Mouse (Mus musculus) lung, postnatal 14 days (tissue): Measurements from ENCODE around the gene Naa40.

ENCODE experiments used
- DNase-seq: peaks from one replicate; pipeline ENCODE4 v3.0.0; 2021

The Naa40 gene

DNA sequence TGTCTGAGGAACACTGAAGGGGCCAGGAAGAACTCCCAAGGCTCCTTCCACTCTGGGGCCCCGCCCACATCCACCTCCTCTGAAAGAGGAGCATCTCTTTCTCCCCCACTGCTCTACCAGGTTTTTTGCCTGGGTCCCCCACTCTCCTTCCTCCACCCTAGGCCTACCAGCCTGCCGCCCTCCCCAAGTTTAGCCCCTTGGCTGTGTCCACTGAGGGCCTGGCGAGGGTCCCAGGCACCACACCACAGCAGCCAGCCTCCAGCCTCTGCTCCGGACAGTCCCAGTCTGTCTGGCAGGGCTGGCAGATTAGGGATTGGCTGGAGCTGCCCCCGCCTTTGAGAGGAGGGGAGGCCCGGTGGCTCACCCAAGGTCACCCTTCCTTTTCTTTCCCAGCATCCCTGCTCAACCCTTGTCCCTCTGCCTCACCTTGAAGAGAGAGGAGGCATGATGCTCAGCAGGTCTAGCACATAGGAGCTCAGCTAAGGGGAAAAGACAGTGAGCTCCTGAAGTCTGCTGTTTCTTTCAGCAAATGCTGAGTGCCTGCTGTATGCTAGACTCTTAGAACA lies 23.9 kb upstream of the Naa40 start:
- no peak for DNase-seq

DNA sequence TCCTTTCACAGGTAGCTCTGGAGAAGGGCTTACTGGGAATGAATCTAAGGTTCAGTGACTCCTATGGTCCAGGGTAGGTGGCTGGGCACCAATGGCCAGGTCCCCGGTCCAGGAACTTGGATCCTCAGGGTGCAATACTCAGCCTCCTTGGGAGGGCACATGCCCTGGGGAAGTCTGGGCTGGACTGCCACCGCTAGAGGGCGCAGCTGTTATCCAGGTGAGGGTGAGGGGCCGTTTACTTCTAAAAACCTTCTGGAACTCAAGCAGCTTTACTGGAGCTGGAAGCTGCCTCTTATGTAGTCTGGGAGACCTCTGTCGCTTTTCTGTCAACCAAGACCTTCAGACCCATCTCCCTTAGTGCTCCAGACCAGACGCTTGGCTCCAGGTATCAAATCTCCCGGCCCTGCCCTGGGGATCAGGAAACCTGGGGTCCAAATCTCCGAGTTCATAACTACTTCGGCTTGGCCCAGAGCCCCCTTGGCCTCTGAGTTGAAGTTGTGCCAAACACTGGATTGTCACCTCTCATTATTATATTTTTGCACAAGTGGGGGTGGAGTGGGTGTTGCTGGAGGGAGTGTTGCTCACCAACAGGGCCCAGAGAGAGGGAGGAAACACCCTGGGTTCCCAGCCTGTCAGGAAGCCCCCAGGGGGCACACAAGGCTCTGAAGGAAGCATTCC lies 23.2 kb upstream of the Naa40 start:
- DNase-seq = peak; percentile 92

DNA sequence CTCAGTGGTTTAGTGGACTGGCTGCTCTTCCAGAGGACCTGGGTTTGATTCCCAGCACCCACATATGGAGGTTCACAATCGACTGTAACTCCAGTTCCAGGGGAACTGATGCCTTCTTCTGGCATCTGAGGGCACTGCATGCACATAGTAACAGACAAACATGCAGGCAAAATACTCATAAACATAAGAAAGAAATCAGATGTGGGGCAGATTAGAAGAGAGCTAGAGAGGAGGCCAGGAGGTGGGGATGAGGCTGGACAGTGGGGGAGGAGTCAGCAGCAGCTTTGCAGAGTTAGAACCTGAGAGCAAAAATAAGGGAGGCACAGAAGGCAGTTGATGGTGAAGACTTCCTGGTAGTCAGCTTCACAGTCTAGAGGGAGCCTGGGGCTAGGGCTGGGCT lies 21.6 kb upstream of the Naa40 start:
- no peak for DNase-seq

DNA sequence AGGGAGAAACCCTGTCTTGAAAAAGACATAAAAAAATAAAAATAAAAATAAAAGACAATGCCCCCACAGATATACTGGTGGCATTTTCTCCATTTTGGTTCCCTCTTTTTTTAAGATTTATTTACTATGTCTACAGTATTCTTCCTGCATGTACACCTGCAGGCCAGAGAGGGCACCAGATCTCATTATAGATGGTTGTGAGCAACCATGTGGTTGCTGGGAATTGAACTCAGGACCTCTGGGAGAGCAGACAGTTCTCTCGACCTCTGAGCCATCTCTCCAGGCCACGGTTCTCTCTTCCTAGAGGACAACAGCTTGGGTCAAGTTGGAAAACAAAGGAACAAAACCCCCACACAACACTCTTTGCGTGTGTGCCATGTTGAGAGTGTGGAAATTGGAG lies 21.0 kb upstream of the Naa40 start:
- DNase-seq = no peak

DNA sequence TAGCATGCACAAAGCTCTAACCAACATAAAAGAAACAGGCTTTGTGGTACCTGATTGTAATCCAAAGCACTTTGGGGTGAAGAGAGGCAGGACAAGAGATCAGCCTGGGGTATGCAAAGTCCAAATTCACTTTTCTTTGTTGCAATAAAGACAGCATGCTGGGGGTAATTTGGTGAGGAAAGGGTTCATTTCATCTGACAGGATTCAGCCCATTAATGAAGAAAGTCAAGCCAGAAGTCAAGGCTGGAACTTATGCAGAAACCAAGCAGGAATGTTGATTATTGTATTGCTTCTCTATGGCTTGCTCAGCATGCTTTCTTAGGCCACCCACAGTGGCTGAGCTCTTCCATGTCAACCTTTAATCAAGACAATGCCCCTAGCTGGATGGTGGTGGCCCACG lies 20.5 kb upstream of the Naa40 start:
- no peak for DNase-seq

DNA sequence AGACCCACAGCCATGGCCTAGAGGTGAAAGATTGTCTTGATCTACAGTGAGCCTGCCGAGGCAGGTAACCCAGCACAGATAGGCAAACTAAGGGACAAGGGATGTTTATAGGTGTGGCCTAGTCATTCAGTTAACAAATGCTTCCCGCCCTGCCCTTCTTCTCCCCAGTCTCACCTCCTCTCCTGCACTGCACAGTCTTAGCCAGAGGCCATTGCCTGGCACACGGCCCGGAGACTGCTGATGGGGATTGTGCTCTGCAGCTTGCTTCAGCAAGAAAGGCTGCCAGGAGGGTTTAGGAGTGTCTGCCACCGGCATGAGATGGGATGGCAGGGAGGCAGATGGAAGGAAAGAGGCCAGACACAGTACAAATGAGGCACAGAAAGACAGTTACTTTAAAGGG lies 16.9 kb upstream of the Naa40 start:
- DNase-seq = no peak

DNA sequence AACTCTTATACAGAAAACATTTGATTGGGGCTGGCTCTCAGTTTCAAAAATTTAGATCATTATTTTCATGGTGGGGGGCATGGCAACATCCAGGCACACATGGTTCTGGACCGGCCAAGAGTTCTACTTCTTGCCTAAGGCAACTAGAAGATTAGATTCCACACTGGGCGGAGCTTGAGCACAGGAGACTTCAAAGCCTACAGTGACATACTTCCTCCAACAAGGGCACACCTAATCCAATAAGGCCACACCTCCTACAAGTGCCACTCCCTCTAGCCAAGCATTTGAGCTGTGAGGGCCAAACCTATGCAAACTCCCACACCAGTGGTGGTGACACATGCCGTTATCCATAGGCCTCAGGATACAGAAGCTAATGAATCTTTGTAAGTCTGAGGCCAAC lies 5.0 kb upstream of the Naa40 start:
- no peak for DNase-seq

DNA sequence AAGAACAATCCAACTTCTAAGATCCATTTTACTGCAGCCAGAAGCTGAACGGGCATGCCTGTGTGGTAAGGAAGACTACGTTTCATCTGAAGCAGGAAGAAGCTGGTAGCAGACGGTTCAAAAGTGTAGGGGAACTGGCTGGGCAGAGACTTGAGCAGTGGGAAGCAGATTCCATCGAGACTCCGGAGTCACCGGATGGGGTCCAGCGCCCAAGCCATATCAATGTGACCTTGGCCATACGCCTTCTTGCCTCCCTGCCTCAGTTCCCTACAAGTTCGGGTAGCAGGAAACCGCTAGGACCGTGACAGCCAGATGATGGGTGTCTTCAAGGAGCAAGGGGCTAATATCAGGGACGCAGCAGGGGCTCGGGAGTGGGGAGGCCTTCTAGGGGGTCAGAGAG lies 692 bp downstream of the Naa40 start:
- no peak for DNase-seq

DNA sequence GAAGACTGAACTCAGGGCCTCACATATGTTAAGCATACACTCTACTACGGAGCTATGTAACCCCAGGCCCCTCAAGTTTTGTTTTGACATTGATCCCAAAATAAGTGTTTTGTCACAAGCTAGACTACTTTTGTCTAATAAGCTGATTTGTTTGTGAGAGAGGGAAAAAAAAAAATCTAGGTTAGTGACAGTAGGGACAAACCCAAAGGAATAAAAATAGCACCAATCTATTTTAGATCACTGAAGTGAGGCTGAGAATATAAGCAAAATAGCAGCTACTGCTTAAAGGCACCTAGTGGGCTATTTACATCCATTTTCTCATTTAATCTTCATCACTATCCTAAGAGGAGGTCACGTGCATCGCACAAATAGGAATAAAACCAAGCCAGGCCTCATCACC lies 1.4 kb downstream of the Naa40 start:
- no peak for DNase-seq

DNA sequence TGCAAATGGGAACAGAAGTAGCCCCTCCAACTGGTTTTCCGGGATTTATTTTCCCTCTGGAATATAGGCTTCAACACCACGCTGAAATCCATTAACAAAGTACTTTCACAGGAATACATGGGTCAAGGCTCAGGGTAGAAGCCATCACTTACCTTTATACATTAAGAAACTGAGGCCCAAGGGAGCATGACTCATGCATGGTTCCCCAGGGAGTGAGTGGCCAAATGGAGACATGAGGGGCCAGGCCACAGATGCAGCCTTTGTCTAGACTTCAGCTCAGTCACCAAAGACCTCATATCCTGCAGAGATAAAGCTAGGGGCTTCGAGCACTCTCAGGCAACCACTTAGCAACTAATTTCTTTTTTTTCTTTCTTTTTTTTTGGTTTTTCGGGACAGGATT lies 4.2 kb downstream of the Naa40 start:
- DNase-seq = no peak

DNA sequence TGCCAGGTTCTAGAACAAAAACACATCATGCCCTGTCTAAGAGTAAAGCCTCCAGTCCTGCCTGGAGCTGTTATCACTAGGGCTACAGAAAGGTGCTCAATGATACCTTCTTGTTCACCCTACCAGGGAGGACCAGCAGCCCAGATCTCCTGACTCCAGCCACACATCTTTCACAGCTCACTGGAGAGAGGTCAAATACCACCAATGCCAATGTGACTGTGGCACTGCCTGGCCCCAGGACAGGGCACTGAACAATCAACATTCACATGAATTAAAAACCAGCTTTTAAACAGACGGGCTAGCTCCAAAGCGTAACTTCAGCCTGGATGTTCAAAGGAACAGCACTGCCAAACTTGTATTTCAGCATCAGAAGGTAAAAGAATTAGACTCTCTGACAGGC lies 5.0 kb downstream of the Naa40 start:
- DNase-seq = no peak

DNA sequence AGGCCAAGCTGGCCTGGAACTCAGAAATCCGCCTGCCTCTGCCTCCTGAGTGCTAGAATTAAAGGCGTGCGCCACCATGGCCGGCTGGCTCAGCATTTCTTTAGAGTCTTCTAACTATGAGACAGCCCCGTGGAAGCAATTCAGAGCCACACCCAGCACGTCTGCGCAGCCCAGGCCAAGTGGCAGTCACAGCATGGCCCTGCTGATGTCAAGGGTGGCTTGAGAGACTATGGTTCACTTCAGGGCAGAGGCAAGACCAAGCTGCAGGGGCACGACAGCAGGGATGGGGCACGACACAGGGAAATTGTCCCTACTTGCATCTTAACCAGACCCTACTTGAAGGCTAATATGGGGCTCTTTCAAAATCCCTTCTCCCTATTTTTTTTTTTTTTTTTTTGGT lies 5.5 kb downstream of the Naa40 start:
- no peak for DNase-seq

DNA sequence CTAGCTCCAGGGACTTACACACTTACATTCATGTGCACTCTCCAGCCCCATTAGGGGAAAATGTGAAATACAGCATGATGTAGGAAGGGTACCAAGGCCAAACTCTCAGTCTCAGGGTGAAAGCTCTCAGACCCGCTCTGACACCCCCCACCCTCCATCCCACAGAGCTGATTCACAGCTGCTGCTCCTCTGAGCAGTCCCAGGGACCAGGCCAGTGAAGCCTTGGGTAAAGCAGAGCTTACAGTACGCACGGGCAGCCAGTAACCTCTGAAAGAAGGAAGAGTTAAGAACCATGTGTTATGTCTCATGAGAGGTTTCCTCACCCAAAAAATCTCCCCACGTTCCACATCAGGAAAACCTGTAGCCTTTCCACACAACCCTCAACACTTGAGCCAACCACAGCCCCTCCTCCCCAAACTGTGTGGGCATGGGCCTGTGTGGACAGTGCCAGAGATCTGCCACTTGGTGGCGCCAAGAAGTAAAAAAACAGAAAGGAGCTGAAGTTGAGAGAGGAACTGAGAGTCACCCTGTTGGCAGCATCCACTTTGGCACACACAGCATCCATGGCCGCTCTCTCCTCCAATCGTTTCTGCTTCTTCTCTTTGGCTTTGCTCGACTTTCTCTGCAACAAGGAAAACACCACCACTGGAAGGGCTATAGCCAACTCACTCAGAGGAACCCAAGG lies 6.3 kb downstream of the Naa40 start:
- DNase-seq = peak; percentile 82

DNA sequence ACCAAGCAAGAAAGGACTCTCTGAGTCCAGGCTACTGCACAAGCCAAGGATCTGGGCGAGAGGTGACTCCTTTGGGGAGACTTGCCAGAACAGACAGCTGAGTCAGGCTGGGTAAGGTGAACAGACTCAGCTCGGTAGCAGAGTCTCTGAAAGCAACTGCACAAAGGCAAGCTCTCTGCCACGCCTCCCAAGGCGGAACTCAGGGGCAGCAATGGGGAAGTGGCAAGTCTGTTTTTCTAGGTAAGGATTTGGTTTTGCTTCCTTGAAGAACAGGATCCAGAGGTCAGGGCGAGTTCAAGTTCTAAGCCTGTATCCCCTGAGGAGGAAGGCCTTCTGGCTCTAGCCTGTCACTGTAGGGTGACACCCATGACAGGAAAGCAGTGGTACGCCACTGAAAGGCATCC lies 14.5 kb downstream of the Naa40 start:
- no peak for DNase-seq

DNA sequence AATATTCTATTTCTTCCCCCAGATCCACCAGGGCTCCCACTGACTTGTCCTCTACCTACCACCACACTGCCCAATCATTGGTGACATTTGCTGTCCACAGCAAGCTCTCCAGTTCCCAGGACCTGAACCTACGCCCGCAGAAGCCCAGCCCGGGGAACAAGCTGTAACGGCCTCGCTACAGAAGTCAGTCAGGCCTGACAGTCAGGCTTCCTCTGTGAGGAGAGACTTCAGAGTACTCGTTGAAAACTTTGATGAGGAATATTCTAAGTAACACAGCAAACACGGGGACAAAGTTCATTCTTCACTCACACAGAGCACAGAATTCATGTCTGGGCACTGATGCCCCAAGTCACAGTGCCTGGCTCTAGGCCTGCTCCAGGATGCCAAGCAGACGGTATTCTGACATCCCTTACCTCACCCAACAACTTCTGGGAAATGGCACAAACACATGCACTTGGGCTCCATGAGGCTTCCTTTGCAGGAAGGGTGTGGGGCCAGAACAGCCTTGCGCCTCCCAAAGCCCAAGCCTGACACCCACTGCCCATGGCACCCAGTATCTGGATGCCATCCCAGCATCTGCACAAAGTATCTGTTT lies 15.8 kb downstream of the Naa40 start:
- no peak for DNase-seq

DNA sequence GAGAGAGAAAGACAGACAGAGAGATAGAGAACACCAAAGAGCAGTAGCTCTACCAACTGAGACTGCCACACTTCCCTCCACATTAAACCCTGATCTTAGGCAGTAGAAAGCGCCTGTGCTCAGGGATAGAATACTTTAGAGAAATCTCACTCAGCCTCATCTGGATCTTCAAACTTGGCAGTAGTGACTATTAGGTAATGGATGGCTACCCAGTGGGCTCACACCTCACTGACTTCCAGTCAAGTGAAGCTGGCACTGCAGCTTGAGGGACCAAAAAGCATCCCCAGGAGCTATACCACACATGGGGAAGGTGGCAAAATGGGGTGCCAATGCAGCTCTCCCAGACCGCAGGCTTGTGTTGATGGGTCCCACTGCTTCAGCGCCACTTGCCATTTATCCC lies 16.7 kb downstream of the Naa40 start:
- DNase-seq = no peak

DNA sequence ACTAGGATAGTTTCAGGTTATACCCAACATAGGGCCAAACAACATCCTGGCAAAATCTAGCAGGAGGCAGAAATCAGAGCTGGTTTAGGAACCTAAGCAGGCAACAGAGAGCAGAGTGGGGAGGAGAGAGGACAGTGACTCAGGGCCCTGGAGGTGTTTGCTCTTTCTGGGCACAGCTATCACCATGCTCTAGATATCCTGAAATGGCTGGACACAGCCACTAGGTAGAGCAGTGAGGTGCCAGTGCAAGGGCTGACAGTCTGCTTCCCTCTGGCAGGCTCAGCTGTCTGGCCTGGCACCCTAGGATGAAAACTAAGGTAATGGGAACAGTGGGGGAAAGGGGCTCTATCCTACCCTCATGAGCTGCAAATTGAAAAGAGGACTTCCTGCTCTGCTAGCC lies 17.5 kb downstream of the Naa40 start:
- DNase-seq = no peak

DNA sequence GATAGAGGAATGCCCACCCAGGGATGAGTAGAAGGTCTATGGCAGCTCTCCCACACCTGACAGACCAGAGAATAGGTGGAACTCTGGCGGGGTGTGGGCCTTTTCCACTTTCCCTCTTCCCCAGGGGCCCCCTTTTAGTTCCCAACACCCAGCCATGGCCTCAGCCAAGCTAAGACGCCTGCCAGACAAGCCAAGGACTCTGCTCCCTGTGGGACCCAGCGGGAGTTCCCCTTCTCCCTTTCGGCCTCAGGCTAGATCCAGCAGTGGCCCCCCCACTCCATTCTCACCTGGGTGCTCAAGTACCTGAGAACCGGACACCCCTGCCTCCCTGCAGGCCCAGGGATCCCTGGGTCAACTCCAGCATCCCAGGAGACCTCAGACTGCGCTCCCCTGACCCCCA lies 18.8 kb downstream of the Naa40 start:
- no peak for DNase-seq

DNA sequence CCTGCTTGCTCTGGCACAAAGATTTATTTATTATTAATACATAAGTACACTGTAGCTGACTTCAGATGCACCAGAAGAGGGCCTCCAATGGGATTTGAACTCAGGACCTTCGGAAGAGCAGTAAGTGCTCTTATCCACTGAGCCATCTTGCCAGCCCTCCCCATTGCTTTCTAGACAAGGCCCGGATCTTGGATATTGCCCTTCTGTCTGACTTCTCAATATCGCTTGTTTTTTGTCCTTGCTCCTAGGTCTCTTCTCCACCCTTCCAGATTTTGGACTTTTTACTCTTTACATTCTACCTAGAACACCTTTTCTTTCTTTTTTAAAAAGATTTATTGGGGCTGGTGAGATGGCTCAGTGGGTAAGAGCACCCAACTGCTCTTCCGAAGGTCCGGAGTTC lies 22.2 kb downstream of the Naa40 start:
- DNase-seq = no peak

DNA sequence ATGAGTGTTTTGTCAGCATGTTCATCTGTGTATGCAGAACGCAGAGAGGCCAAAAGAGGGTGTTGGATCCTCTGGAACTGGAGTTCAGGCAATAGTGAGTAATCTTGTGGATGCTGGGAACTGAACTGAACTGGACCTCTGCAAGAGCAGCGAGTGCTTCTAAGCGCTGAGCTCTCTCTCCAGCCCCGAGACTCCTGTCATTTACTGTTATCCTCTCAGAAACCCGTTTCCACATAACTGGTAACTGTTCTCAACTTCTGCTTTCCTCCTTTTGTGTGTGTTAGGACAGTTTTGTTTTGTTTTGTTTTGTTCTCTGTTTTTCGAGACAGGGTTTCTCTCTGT lies 23.1 kb downstream of the Naa40 start:
- no peak for DNase-seq

DNA sequence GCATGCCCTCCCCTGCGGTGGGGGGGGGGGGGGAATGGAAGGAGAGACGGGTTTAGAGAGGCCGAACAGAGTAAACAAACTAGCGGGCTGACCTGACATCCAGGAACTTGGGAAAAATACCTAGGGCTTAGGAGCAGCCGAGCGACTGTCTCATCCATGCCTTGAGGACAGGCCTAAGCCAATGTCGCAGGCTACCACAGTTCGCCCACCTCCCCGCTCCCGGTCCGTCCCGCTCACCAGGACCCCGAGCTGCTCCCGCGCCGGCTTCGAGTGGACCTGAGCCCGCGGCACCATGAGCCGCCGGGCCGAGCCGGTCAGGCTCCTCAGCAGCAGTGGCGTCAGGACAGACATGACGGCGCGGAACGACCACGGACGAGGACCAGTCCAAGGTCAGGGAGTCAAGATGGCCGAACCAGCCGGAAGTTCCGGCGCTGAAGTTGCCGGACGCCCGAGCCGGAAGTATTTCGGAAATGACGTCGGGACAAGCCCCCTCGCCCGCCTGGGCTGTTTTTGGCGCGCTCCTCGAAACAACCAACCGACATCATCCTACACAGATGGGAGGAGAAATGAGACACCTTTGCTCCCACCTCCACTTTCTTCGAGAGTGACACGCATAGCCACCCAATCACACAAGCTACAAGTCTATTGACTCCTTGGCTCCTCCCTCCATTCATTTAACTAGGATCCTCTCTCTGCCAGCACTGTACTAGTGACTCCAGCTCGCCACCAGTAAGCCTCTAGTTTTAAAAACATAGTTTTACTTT lies 23.6 kb downstream of the Naa40 start, which contains the start of gene Cox8a:
Gene Cox8a (minus strand): TSS at position 455 of the 764 bp plus-strand sequence.
- peak; percentile 95 for DNase-seq

DNA sequence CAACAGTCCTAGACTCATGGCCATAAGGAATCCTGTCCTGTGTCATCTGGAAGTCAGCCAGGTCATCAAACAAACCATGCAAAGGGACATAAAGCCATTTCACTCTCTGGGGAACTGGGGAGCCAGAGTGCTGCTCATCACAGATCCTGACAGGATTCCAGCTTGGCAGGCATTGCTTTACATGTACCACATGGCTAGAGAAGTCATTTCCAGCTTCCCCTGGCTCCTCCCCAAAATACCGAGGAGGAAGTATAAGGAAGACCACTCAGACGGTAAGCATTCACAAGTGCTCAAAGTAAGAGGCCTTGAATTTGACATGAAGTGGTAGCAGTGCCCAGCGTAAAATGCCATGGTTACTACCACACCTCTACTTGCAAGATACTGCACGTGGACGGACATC lies 26.5 kb downstream of the Naa40 start:
- DNase-seq = peak; percentile 53

DNA sequence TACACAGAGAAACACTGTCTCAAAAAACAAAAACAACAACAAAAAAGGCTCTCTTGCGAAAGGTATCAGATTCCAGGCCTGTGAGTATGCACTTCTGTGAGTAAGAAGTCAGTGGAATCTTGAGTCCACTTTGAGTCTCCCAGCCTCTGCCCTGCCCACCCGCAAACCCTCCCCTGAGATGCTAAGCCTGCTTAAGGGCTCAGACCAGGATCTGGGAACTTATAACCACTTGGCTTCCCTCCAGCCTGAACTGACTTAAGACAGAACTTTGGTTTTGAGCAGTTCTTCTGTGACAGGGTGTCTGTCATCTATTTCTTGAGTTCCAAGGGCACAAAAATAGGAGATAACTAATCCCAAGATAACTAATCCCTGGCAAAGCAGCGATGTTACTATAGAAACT lies 28.0 kb downstream of the Naa40 start:
- no peak for DNase-seq

DNA sequence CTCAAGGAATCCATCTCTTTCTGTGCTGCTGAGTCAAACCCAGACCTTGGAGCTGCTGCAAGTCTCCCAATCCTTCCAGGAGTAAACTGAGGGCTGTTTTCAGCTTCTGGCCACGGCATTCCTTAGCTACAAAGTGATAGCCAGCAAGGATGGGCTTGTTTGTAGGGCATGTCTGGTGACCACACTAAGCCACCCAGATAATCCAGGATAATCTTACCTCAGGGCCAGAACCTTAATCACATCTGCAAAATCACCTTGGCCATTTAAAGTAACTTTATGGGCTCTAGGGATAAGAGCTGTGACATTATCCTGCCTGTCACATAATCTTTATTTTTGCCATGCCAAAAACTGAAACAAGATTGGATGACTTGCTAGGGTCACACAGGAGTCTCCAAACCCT lies 28.8 kb downstream of the Naa40 start:
- no peak for DNase-seq
